Mouse (Mus musculus) heart, embryonic 15.5 days (tissue): Measurements from ENCODE around the gene Atp2b2. TPM values are rescaled to one million over a fixed set of nuclear protein-coding genes. Genes with fewer than 3 reads are reported as not detected.

ENCODE experiments used
- ATAC-seq: fragments of 200-750 bp; cut with Nextera tagmentation; replicated peaks from 2 replicates; pipeline ENCODE4 v1.8.0; 2017; ENCODE audit warnings: low read depth, moderate TSS enrichment; ENCODE audit not compliant: insufficient number of reproducible peaks, insufficient read depth, low FRiP score
- H3K27ac ChIP-seq: fragments of 300-500 bp; sonication (generic); 2 replicates; pipeline ENCODE4 v1.5.1; 2015; ENCODE audit warnings: mild to moderate bottlenecking, inconsistent platforms
- H3K27me3 ChIP-seq: fragments of 300-500 bp; sonication (generic); 2 replicates; pipeline ENCODE4 v1.6.1; 2015; ENCODE audit warnings: inconsistent platforms
- H3K36me3 ChIP-seq: fragments of 300-500 bp; sonication (generic); 2 replicates; pipeline ENCODE4 v1.6.1; 2015; ENCODE audit warnings: mild to moderate bottlenecking, inconsistent platforms
- H3K4me1 ChIP-seq: fragments of 300-500 bp; sonication (generic); replicated peaks from 2 replicates; pipeline ENCODE4 v1.6.1; 2015; ENCODE audit warnings: inconsistent platforms
- H3K4me2 ChIP-seq: fragments of 300-500 bp; sonication (generic); 2 replicates; pipeline ENCODE4 v1.6.1; 2015; ENCODE audit warnings: inconsistent platforms, mild to moderate bottlenecking, moderate library complexity
- H3K4me3 ChIP-seq: fragments of 300-500 bp; sonication (generic); 2 replicates; pipeline ENCODE4 v1.5.1; 2015; ENCODE audit warnings: mild to moderate bottlenecking, inconsistent platforms
- H3K9ac ChIP-seq: fragments of 300-500 bp; sonication (generic); 2 replicates; pipeline ENCODE4 v1.6.1; 2015; ENCODE audit warnings: mild to moderate bottlenecking, inconsistent platforms
- H3K9me3 ChIP-seq: fragments of 300-500 bp; sonication (generic); replicated peaks from 2 replicates; pipeline ENCODE4 v1.6.1; 2016; ENCODE audit warnings: inconsistent platforms
- WGBS: fragments of 180-500 bp; shearing (Covaris S2); methylation state at CpG from one replicate; pipeline ENCODE4 v1.1.7; 2015; ENCODE audit warnings: mixed read lengths; 5-methylcytosine and 5-hydroxymethylcytosine counted together
- microRNA-seq: library from miRNA; unstranded; fragments of <30 nt; microRNA quantifications from one replicate; pipeline ENCODE4, GENCODE M21; 2016
- polyA plus RNA-seq: library from polyadenylated mRNA; unstranded; fragments of >200 nt; fragmentation: Nextera tagmentation; extraction: Ambion mirVana; gene quantifications from 2 replicates; pipeline ENCODE4 v1.2.1, GENCODE M21; 2015

Gene Atp2b2
- polyA plus RNA-seq, 1 experiment from 2014 or later, result 0.09 TPM

DNA sequence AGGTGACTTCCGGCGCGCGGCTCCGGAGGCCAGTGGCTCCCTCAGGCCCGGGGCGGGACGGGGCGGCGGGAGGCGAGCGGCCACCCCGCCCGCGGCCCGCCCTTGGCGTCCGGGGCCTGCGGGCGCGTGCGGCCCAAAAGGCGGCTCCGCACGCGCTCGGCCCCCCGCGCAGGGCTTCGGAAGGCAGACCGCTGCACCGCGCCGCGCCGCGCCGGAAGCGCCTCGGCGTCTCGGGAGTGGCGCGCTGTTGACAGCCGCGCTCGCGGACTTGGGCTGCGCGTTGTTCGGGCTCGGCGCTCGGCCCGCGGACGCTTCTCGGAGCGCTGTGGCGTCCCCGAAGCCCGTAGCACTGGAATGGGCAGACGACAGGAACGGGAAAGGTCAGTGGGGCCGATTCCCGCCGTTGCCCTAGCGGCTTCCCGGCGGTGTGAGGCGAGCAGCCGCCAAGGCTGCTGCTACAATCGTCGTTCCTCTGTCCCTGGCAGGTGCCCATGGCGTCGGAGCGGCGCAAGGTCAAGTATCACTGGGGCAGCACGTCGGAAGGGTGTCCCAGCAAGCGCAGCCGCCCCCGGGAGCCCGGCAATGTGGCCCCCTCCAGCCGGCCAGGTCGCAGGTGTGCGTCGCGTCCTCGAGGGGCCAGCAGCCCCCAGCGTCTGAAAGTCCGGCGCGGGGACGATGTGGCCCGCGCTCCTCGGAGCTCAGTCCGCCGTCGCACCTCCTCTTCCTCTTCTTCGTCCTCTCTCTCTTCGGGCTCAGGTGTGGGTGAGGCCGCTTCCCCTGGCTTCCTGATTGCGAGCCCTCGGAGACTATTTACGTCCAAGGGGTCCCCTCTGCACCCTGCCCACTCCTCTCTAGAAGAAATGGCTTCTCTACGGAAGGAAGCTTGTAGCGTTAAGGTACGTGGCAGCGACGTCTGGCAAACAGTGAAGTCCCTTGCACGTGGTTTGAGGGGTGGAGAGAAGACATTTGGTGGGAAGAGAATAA lies 344.9 kb downstream of the Atp2b2 start:
- Histone ChIP-seq H3K9ac (peak overlapping the region; percentile 77), H3K4me2 (peak overlapping the region; percentile 93), H3K27ac (peak overlapping the region; percentile 97), H3K4me3 (peak overlapping the region; percentile 75), H3K36me3 (peaks cover 20% of the 10 kb centered on the region), H3K9me3 (no peaks in the 10 kb centered on the region), H3K4me1 (peaks cover 37% of the 10 kb centered on the region), H3K27me3 (no peaks in the 10 kb centered on the region)
- WGBS, result under 1% methylated on average over 113 of the region's 113 CpGs
- peak; percentile 3; the same call in 1 of the 2 replicates for ATAC-seq

DNA sequence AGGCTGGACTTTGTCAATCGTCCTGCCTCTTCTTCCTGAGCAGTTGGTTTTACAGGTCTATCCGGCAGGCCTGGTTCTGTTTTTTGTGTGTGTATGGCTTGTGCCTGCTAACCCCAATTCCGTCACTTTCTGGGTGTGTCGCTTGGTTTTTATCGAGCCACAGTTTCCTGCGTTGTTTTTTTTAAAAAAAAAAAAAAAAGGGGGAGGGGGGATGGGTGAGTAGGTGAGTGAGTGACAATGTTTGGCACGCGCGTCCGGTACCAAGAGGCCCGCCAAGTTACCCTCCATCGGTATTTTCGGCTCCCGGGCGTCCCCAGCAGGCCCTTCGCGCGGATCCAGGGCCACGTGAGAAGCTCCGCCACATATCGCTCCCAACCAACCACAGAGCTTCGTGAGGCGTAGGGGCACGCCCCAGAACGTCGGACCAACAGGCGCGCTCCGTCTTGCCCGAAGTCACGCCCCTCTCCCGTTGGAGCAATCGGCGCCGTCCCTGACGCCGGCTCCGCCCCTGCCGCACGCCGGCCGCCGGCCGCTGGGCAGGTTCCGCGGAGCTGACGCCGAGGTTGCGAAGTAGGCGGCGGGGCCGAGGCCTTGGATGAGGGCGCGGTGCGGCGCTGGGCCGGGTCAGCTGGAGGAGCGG lies 345.7 kb downstream of the Atp2b2 start, which contains the start of gene Tatdn2:
Gene Tatdn2, plus strand, starts transcription at position 469 of the 640 bp plus-strand sequence.
- peak within 1 kb of the TSS; percentile 97 for H3K27ac ChIP-seq
- H3K9me3 ChIP-seq, result no peaks in the 10 kb centered on the region
- H3K4me1 ChIP-seq, result peaks cover 37% of the 10 kb centered on the region

GRCm38 (mm10) chr6:113695766-113696355 lies 346.6 kb downstream of the Atp2b2 start:
- Histone ChIP-seq H3K4me1 (peaks cover 45% of the 10 kb centered on the region), H3K9me3 (no peaks in the 10 kb centered on the region), H3K9ac (no peak overlapping the region; the same call in 1 of the 2 replicates), H3K4me3 (peak overlapping the region; percentile 75), H3K4me2 (peak overlapping the region; percentile 93), H3K36me3 (peaks cover 6% of the 10 kb centered on the region; the same call in 1 of the 2 replicates), H3K27ac (peak overlapping the region; percentile 97), H3K27me3 (no peaks in the 10 kb centered on the region)
- WGBS, result 55% methylated on average over 4 of the region's 4 CpGs
- ATAC-seq, result no peak

More for the DNA sequence above, 345.7 kb downstream of the Atp2b2 start, which contains the start of gene Tatdn2:
- H3K36me3 ChIP-seq, result peaks cover 14% of the 10 kb centered on the region
- under 1% methylated on average over 58 of the region's 58 CpGs for WGBS
- peak; percentile 99 for ATAC-seq
- H3K27me3 ChIP-seq, result no peaks in the 10 kb centered on the region
- H3K4me2 ChIP-seq, result peak within 1 kb of the TSS; percentile 93
- peak within 1 kb of the TSS; percentile 77 for H3K9ac ChIP-seq
- H3K4me3 ChIP-seq, result peak within 1 kb of the TSS; percentile 75

DNA sequence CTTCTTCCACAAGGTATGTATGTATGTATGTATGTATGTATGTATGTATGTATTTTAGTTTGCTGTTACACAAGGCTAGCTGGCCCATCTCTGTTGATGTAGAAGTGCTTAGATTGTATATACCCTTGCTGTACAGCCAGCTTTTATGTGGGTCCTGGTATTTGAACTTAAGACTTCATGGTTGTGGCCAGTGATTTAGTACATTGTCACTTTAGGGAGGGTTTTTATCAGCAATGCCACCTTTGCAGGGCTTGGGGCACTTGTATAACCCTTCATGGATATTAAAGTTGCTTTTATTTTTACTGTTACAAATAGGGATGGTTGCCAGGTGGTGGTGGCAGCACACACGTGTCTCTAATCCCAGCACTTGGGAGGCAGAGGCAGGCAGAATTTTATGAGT lies 347.2 kb downstream of the Atp2b2 start:
- H3K4me2 ChIP-seq, result no peak overlapping the region
- no peaks in the 10 kb centered on the region for H3K27me3 ChIP-seq
- 80% methylated on average over 1 of the region's 1 CpGs for WGBS
- H3K27ac ChIP-seq, result no peak overlapping the region
- no peak overlapping the region for H3K9ac ChIP-seq
- no peak overlapping the region for H3K4me3 ChIP-seq
- no peaks in the 10 kb centered on the region for H3K9me3 ChIP-seq
- peaks cover 5% of the 10 kb centered on the region; the same call in 1 of the 2 replicates for H3K36me3 ChIP-seq
- peaks cover 47% of the 10 kb centered on the region for H3K4me1 ChIP-seq
- ATAC-seq, result no peak

Small RNA genes within 50 kb of the gene (microRNA-seq; reads per million reads assigned to microRNA genes)
- 1.5 reads per million for gene Mir7042

Other genes starting within 250 kb of the Atp2b2 start
- gene Slc6a11, start 88.6 kb upstream of the Atp2b2 start, polyA plus RNA-seq, result 0.05 and 0.09 TPM in 2 replicates
- gene Slc6a1, start 240.0 kb upstream of the Atp2b2 start, polyA plus RNA-seq, result 0.16 and 0.22 TPM in 2 replicates